Mouse (Mus musculus) lung, postnatal 0 days (tissue): Measurements from ENCODE around the gene Rnf216.

Experiments used
- CTCF ChIP-seq: IDR thresholded peaks from 2 replicates; pipeline ENCODE4 v1.5.1; 2016; ENCODE audit warnings: antibody characterized with exemption, mild to moderate bottlenecking
- EP300 ChIP-seq: IDR thresholded peaks from 2 replicates; pipeline ENCODE4 v1.6.1; 2016; ENCODE audit warnings: antibody characterized with exemption, mild to moderate bottlenecking, control low read depth

- TF ChIP-seq CTCF (peak; percentile 45), EP300 (no peak)
Observed at GRCm38 (mm10) chr5:143130342-143130741, 17.5 kb upstream of the Rnf216 start.
